Mouse (Mus musculus) C2C12 (cell line): ENCODE results near the gene Arhgap31.

Experiments
- CEBPB ChIP-seq: IDR thresholded peaks from one replicate; pipeline ENCODE4 v1.6.1; 2011; ENCODE audit warnings: low read depth, mild to moderate bottlenecking, control low read depth, moderate library complexity
- CTCF ChIP-seq: IDR thresholded peaks from one replicate; pipeline ENCODE4 v1.5.1; 2011; ENCODE audit not compliant: control insufficient read depth, insufficient read depth, insufficient read length
- MAX ChIP-seq: IDR thresholded peaks from one replicate; pipeline ENCODE4 v1.6.1; 2011; ENCODE audit warnings: mild to moderate bottlenecking, control low read depth

- TF ChIP-seq CTCF (no peak), CEBPB (no peak), MAX (peak; percentile 97)
These were observed 163.3 kb downstream of the Arhgap31 start, which contains the start of gene Poglut1 for GRCm38 (mm10) chr16:38549479-38550396.
